Mouse (Mus musculus) embryonic facial prominence, embryonic 15.5 days (tissue): ENCODE measurements at regions not wholly inside any gene's neighbourhood (a gene's known extent, or its start where the extent isn't known, plus 50 kb on each side); places are given as distances from the start of the nearest gene placed in this dataset.

Experiments used
- ATAC-seq: fragments of 200-750 bp; cut with Nextera tagmentation; 2 replicates; pipeline ENCODE4 v1.8.0; 2017; ENCODE audit warnings: low read depth, moderate TSS enrichment; ENCODE audit not compliant: insufficient number of reproducible peaks, low FRiP score, low TSS enrichment
- H3K27ac ChIP-seq: fragments of 300-500 bp; sonication (generic); replicated peaks from 2 replicates; pipeline ENCODE4 v1.5.1; 2015; ENCODE audit warnings: mild to moderate bottlenecking, inconsistent platforms
- H3K27me3 ChIP-seq: fragments of 300-500 bp; sonication (generic); 2 replicates; pipeline ENCODE4 v1.6.1; 2015; ENCODE audit warnings: inconsistent platforms
- H3K36me3 ChIP-seq: fragments of 300-500 bp; sonication (generic); 2 replicates; pipeline ENCODE4 v1.6.1; 2015; ENCODE audit warnings: mild to moderate bottlenecking, inconsistent platforms
- H3K4me1 ChIP-seq: fragments of 300-500 bp; sonication (generic); 2 replicates; pipeline ENCODE4 v1.6.1; 2015; ENCODE audit warnings: inconsistent platforms
- H3K4me2 ChIP-seq: fragments of 300-500 bp; sonication (generic); replicated peaks from 2 replicates; pipeline ENCODE4 v1.6.1; 2015; ENCODE audit warnings: mild to moderate bottlenecking, inconsistent platforms
- H3K4me3 ChIP-seq: fragments of 300-500 bp; sonication (generic); replicated peaks from 2 replicates; pipeline ENCODE4 v1.5.1; 2015; ENCODE audit warnings: mild to moderate bottlenecking, inconsistent platforms
- H3K9ac ChIP-seq: fragments of 300-500 bp; sonication (generic); 2 replicates; pipeline ENCODE4 v1.6.1; 2015; ENCODE audit warnings: inconsistent platforms
- H3K9me3 ChIP-seq: fragments of 300-500 bp; sonication (generic); replicated peaks from 2 replicates; pipeline ENCODE4 v1.6.1; 2016; ENCODE audit warnings: inconsistent platforms
- WGBS: fragments of 180-500 bp; shearing (Covaris S2); methylation state at CpG from one replicate; pipeline ENCODE4 v1.1.7; 2015; 5-methylcytosine and 5-hydroxymethylcytosine counted together

GRCm38 (mm10) chr12:70547199-70547598, 94.3 kb downstream of the Tmx1 start:
- Histone ChIP-seq H3K4me1 (peaks cover 38% of the 10 kb centered on the region), H3K27me3 (no peaks in the 10 kb centered on the region), H3K27ac (no peak overlapping the region; the same call in 1 of the 2 replicates), H3K4me3 (no peak overlapping the region), H3K9ac (no peak overlapping the region), H3K36me3 (no peaks in the 10 kb centered on the region), H3K4me2 (no peak overlapping the region), H3K9me3 (no peaks in the 10 kb centered on the region)
- peak; percentile 48; the same call in 1 of the 2 replicates for ATAC-seq
- 29% methylated on average over 6 of the region's 6 CpGs for WGBS

- 71% methylated on average over 9 of the region's 9 CpGs for WGBS
- H3K27ac ChIP-seq, result no peak overlapping the region
- no peaks in the 10 kb centered on the region for H3K9me3 ChIP-seq
- H3K36me3 ChIP-seq, result no peaks in the 10 kb centered on the region
- no peaks in the 10 kb centered on the region for H3K27me3 ChIP-seq
- no peak overlapping the region for H3K4me2 ChIP-seq
- no peak for ATAC-seq
- peaks cover 25% of the 10 kb centered on the region for H3K4me1 ChIP-seq
- H3K4me3 ChIP-seq, result no peak overlapping the region
- H3K9ac ChIP-seq, result no peak overlapping the region
These were observed 96.4 kb downstream of the Tmx1 start for GRCm38 (mm10) chr12:70549296-70549695.

DNA sequence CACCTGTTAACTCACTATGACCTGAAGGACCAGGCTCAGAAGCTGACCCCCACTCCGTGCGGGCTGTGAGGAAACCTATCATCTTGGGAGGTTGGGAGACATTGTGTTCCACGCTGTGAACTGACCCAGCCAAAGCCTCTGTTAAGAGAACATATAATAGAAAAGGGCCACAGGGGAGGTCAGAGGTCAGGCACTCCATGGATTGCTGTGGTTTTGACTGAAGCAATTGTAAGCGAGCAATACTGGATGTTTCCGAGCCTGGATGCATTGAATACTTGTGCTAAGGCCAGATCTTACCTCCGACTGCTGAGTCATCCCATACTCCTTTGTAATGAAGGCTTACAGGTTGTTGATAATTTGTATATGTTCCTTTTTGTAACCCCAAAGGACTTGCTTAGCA, 101.0 kb downstream of the Tmx1 start:
- Histone ChIP-seq H3K4me3 (no peak overlapping the region), H3K36me3 (no peaks in the 10 kb centered on the region), H3K4me1 (peaks cover 19% of the 10 kb centered on the region), H3K9me3 (no peaks in the 10 kb centered on the region), H3K9ac (no peak overlapping the region), H3K4me2 (no peak overlapping the region), H3K27ac (no peak overlapping the region), H3K27me3 (no peaks in the 10 kb centered on the region)
- ATAC-seq, result no peak
- WGBS, result 72% methylated on average over 6 of the region's 6 CpGs

GRCm38 (mm10) chr12:70554586-70554985, 101.7 kb downstream of the Tmx1 start:
- Histone ChIP-seq H3K4me2 (no peak overlapping the region), H3K4me1 (peaks cover 15% of the 10 kb centered on the region; the same call in 1 of the 2 replicates), H3K36me3 (no peaks in the 10 kb centered on the region), H3K9ac (no peak overlapping the region), H3K27me3 (no peaks in the 10 kb centered on the region), H3K9me3 (no peaks in the 10 kb centered on the region), H3K27ac (no peak overlapping the region), H3K4me3 (no peak overlapping the region)
- 69% methylated on average over 7 of the region's 7 CpGs for WGBS
- ATAC-seq, result no peak

DNA sequence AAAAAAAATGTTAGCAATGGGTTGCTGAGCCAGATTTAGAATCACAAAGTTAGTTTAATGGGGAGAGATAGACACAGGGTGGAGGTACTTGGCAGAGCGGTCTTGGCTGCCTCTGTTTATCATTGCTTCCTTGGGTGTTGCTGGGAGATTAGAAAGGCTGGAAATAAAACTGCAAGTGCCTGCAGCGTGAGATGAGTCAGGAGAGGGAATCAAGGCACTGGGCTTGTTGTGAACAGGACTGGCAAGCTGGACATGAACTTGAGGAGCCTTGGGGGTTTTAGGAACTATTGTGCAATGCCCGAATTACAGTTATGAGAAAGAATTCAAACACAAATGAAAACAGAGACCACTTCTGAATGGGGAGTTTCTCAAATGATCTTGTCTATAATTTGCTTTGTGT, 102.8 kb downstream of the Tmx1 start:
- ATAC-seq, result no peak
- no peak overlapping the region for H3K27ac ChIP-seq
- no peak overlapping the region for H3K4me2 ChIP-seq
- H3K4me3 ChIP-seq, result no peak overlapping the region
- WGBS, result 53% methylated on average over 3 of the region's 3 CpGs
- peaks cover 15% of the 10 kb centered on the region; the same call in 1 of the 2 replicates for H3K4me1 ChIP-seq
- H3K9me3 ChIP-seq, result no peaks in the 10 kb centered on the region
- no peaks in the 10 kb centered on the region for H3K27me3 ChIP-seq
- no peak overlapping the region for H3K9ac ChIP-seq
- no peaks in the 10 kb centered on the region for H3K36me3 ChIP-seq

- Histone ChIP-seq H3K27ac (0 out of 2 replicates have a peak overlapping the region, but pooled peaks have one; percentile 23), H3K4me1 (peaks cover 15% of the 10 kb centered on the region; the same call in 1 of the 2 replicates), H3K36me3 (no peaks in the 10 kb centered on the region), H3K9me3 (no peaks in the 10 kb centered on the region), H3K9ac (no peak overlapping the region), H3K27me3 (no peaks in the 10 kb centered on the region), H3K4me3 (no peak overlapping the region), H3K4me2 (no peak overlapping the region)
- no peak for ATAC-seq
- 70% methylated on average over 6 of the region's 6 CpGs for WGBS
These were observed 103.9 kb downstream of the Tmx1 start for GRCm38 (mm10) chr12:70556820-70557219.

DNA sequence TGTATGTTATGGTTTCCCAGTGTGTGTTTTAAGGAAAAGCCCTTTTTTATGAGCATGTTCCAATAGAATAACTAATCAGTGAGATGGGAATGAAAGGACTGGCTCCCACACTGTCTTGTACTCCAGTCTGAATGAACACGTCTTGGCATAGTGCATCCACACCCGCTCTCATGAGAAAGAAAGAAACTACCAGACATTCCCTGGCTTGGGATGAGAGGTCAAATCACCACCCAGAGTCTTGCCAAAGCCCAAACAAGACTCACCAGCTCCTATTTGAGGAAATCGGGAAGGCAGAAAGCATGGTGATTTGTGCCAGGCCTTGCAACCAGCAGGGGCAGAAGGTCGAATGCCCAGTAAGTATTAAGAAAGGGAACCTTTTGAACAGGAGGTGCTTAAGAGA, 110.6 kb downstream of the Tmx1 start:
- Histone ChIP-seq H3K27me3 (no peaks in the 10 kb centered on the region), H3K4me3 (no peak overlapping the region), H3K9ac (no peak overlapping the region), H3K9me3 (no peaks in the 10 kb centered on the region), H3K36me3 (no peaks in the 10 kb centered on the region), H3K27ac (no peak overlapping the region), H3K4me1 (no peaks in the 10 kb centered on the region), H3K4me2 (no peak overlapping the region)
- 83% methylated on average over 4 of the region's 4 CpGs for WGBS
- no peak for ATAC-seq

- no peak overlapping the region for H3K27ac ChIP-seq
- no peak overlapping the region for H3K4me2 ChIP-seq
- H3K36me3 ChIP-seq, result no peaks in the 10 kb centered on the region
- WGBS, result 74% methylated on average over 7 of the region's 7 CpGs
- no peaks in the 10 kb centered on the region for H3K9me3 ChIP-seq
- H3K4me3 ChIP-seq, result no peak overlapping the region
- H3K4me1 ChIP-seq, result 0 out of 2 replicates have a peak, but pooled peaks cover 3% of the 10 kb centered on the region
- no peak for ATAC-seq
- no peak overlapping the region for H3K9ac ChIP-seq
- H3K27me3 ChIP-seq, result no peaks in the 10 kb centered on the region
These were observed 122.8 kb downstream of the Tmx1 start for GRCm38 (mm10) chr12:70575665-70576064.

GRCm38 (mm10) chr12:70577769-70578168, 124.9 kb downstream of the Tmx1 start:
- H3K9ac ChIP-seq, result no peak overlapping the region
- WGBS, result 64% methylated on average over 4 of the region's 4 CpGs
- 0 out of 2 replicates have a peak overlapping the region, but pooled peaks have one; percentile 0 for H3K27ac ChIP-seq
- no peaks in the 10 kb centered on the region for H3K27me3 ChIP-seq
- no peaks in the 10 kb centered on the region for H3K36me3 ChIP-seq
- H3K4me2 ChIP-seq, result no peak overlapping the region
- ATAC-seq, result no peak
- no peak overlapping the region for H3K4me3 ChIP-seq
- no peaks in the 10 kb centered on the region for H3K9me3 ChIP-seq
- 0 out of 2 replicates have a peak, but pooled peaks cover 3% of the 10 kb centered on the region for H3K4me1 ChIP-seq

DNA sequence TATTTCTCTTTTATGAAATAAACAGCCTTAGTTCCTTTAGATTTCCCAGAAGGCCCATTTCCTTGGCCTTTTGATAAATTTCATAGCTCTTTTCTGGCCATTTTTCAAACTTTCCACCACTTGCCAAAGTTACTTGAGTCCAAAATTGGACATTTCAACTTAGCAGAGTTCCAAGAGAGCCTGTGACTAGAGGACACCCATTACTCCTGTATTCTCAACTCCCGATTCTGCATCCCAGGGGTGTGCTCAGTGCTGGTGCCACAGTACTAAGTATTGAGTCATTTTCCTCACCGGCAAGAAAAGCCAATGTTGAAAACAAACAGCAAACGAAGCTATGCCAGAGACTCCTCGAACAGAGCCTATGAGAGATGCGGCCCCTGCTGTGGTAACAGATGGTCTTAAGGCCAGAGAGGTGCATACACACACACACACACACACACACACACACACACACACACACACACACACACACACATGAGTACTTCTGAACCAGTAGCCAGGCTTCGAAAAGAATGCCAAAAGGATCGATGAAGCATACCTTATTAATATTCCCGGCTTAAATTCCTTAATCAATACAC, 126.5 kb downstream of the Tmx1 start:
- WGBS, result 83% methylated on average over 8 of the region's 8 CpGs
- no peak for ATAC-seq

GRCm38 (mm10) chr12:70586181-70586580, 133.3 kb downstream of the Tmx1 start:
- H3K27ac ChIP-seq, result no peak overlapping the region
- no peak for ATAC-seq
- H3K27me3 ChIP-seq, result no peaks in the 10 kb centered on the region
- 0 out of 2 replicates have a peak, but pooled peaks cover 8% of the 10 kb centered on the region for H3K4me1 ChIP-seq
- no peak overlapping the region for H3K4me3 ChIP-seq
- H3K36me3 ChIP-seq, result no peaks in the 10 kb centered on the region
- H3K4me2 ChIP-seq, result no peak overlapping the region
- H3K9ac ChIP-seq, result no peak overlapping the region
- WGBS, result 75% methylated on average over 2 of the region's 2 CpGs
- H3K9me3 ChIP-seq, result no peaks in the 10 kb centered on the region

More for the DNA sequence above, 126.5 kb downstream of the Tmx1 start:
- Histone ChIP-seq H3K9me3 (no peaks in the 10 kb centered on the region), H3K4me1 (0 out of 2 replicates have a peak, but pooled peaks cover 3% of the 10 kb centered on the region), H3K4me3 (no peak overlapping the region), H3K36me3 (no peaks in the 10 kb centered on the region), H3K27ac (no peak overlapping the region), H3K9ac (no peak overlapping the region), H3K27me3 (no peaks in the 10 kb centered on the region), H3K4me2 (no peak overlapping the region)

- Histone ChIP-seq H3K27me3 (no peaks in the 10 kb centered on the region), H3K4me1 (0 out of 2 replicates have a peak, but pooled peaks cover 8% of the 10 kb centered on the region), H3K4me3 (no peak overlapping the region), H3K9ac (no peak overlapping the region), H3K9me3 (no peaks in the 10 kb centered on the region), H3K27ac (no peak overlapping the region), H3K4me2 (no peak overlapping the region), H3K36me3 (no peaks in the 10 kb centered on the region)
- 34% methylated on average over 3 of the region's 3 CpGs for WGBS
- no peak for ATAC-seq
These were observed 135.3 kb downstream of the Tmx1 start for GRCm38 (mm10) chr12:70588234-70588633.
